Mouse (Mus musculus) testis, adult 2 months (tissue): ENCODE data around the gene Mybpc3.

ENCODE experiments used
- CTCF ChIP-seq: fragments of 200-500 bp; IDR thresholded peaks from 2 replicates; pipeline ENCODE4 v1.5.1; 2012; ENCODE audit warnings: low read depth, mild to moderate bottlenecking, inconsistent platforms, low read length, moderate library complexity; ENCODE audit not compliant: control insufficient read depth, insufficient read depth, insufficient replicate concordance
- POLR2A ChIP-seq: fragments of 200-500 bp; IDR thresholded peaks from 2 replicates; pipeline ENCODE4 v1.6.1; 2012; ENCODE audit warnings: low read depth, mild to moderate bottlenecking, inconsistent platforms, low read length, moderate library complexity; ENCODE audit not compliant: control insufficient read depth

GRCm38 (mm10) chr2:91098156-91098555 lies 19.8 kb upstream of the Mybpc3 start:
- TF ChIP-seq CTCF = no peak
- no peak for TF ChIP-seq POLR2A
